Mouse (Mus musculus): ENCODE measurements around the gene Ubap2.

DNA sequence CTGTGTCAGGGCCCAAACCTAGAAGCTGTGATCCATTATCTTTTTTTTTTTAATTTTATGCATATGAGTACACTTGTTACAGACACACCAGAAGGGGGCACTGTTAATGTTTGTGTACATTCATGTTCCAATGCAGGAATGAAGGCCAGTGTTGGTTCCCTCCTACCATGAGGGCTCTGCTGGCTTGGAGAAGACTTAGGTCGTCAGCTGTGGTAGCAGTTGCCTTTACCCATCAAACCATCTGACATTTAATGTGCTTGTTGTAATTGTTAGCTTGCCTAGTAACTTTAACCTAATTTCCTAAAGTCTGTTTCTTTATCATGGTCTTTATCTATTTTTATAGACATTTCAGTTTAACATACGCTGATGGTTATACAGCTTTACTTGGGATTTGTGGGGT is 104.0 kb downstream of the Ubap2 start:
- TF ChIP-seq POLR2A (IDR thresholded peaks at IDR 0.05; ENCODE audit: low read depth, low read length) = no peak
- no peak for TF ChIP-seq CTCF (IDR thresholded peaks at IDR 0.05; ENCODE audit: extremely low read depth, insufficient read length, insufficient replicate concordance, low read depth, low read length)
